Mouse (Mus musculus): ENCODE measurements at regions not wholly inside any gene's neighbourhood (a gene's known extent, or its start where the extent isn't known, plus 50 kb on each side); places are given as distances from the start of the nearest gene placed in this dataset.

DNA sequence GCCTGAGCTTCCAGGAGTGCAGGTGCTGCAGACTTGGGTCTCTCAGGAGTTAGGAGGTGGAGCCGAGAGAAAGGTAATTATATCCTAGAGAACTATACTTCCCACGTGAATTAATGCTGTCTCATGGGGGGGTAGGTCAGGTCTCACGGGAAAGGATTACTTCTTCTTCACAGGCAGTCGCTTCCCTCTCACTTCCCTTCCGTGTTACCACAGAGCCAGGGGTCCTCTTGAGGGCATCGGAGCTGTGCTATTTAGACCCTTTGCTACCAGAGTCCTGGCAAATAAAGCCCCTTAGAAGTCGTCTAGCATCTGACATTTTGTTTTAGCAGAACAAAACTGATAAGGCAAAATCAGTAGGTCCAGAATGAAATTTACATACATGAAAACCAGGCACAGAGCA, 68.9 kb upstream of the Dph5 start:
- TF ChIP-seq EP300 (IDR thresholded peaks at IDR 0.05) (no peak), CTCF (IDR thresholded peaks at IDR 0.05) (no peak)
